Mouse (Mus musculus) gastrocnemius, postnatal 14 days (tissue): ENCODE results near the gene Ninl. TPM values are rescaled to one million over a fixed set of nuclear protein-coding genes. Genes with fewer than 3 reads are reported as not detected.

Experiments
- DNase-seq: peaks from one replicate; pipeline ENCODE4 v3.0.0; 2021; ENCODE audit warnings: mixed read lengths
- intact Hi-C: fragments of 180-260 bp; cut with DNase I; formaldehyde crosslinking; loops from one replicate; pipeline ENCODE4 v1.15.1; 2025; ENCODE audit warnings: low total_unique reads
- long read RNA-seq, 2 experiments: library from polyadenylated mRNA; stranded (forward); transcript quantifications; one replicate each; pipeline ENCODE4 v2.0.0; 2021
- total RNA-seq, 2 experiments: library from RNA; stranded (reverse); gene quantifications; 2 replicates each; pipeline ENCODE4 v1.2.3; 2021

Gene Ninl
- total RNA-seq: under 1 TPM; 0.27 to 0.39 TPM
- long read RNA-seq, experiment 1: 0 reads
- long read RNA-seq, experiment 2: 0 reads

GRCm38 (mm10) chr2:151039232-151039695 is at the start of gene Ninl, which contains the start of gene Nanp:
Gene Ninl, minus strand, starts transcription at chr2:151039382.
Gene Nanp, minus strand, starts transcription at chr2:151039398.
- peak; percentile 94 for DNase-seq
- intact Hi-C loops: no loop called here

- DNase-seq: no peak
- intact Hi-C loops: no loop called here
Measured at GRCm38 (mm10) chr2:151056637-151057036, 17.5 kb upstream of the Ninl start.

- no peak for DNase-seq
- intact Hi-C loops: no loop called here
Measured at GRCm38 (mm10) chr2:151040411-151040810, 1.2 kb upstream of the Ninl start.

GRCm38 (mm10) chr2:151039726-151040125 is 544 bp upstream of the Ninl start:
- intact Hi-C loops: no loop called here
- DNase-seq: no peak

- DNase-seq: no peak
- intact Hi-C loops: no loop called here
Measured at GRCm38 (mm10) chr2:151038811-151039222, 365 bp downstream of the Ninl start.

- intact Hi-C loops: no loop called here
Measured at GRCm38 (mm10) chr2:151037876-151038552, 1.2 kb downstream of the Ninl start.

GRCm38 (mm10) chr2:151037292-151037691 is 1.9 kb downstream of the Ninl start:
- DNase-seq: no peak
- intact Hi-C loops: no loop called here

More at GRCm38 (mm10) chr2:151037876-151038552, 1.2 kb downstream of the Ninl start:
- no peak for DNase-seq

- no peak for DNase-seq
- intact Hi-C loops: no loop called here
Measured at GRCm38 (mm10) chr2:151036721-151037120, 2.5 kb downstream of the Ninl start.

GRCm38 (mm10) chr2:151034435-151034834 is 4.7 kb downstream of the Ninl start:
- DNase-seq: no peak
- intact Hi-C loops: no loop called here

GRCm38 (mm10) chr2:151021158-151021557 is 18.0 kb downstream of the Ninl start:
- DNase-seq: no peak
- intact Hi-C loops: no loop called here

- intact Hi-C loops: no loop called here
Measured at GRCm38 (mm10) chr2:151015316-151015715, 23.9 kb downstream of the Ninl start.

GRCm38 (mm10) chr2:151011273-151011672 is 27.9 kb downstream of the Ninl start:
- no peak for DNase-seq
- intact Hi-C loops: no loop called here

More at GRCm38 (mm10) chr2:151015316-151015715, 23.9 kb downstream of the Ninl start:
- DNase-seq: no peak

GRCm38 (mm10) chr2:151009515-151010085 is 29.6 kb downstream of the Ninl start:
- intact Hi-C loops: no loop called here

GRCm38 (mm10) chr2:151008939-151009509 is 30.2 kb downstream of the Ninl start:
- intact Hi-C loops: no loop called here
- peak; percentile 39 for DNase-seq

More at GRCm38 (mm10) chr2:151009515-151010085, 29.6 kb downstream of the Ninl start:
- no peak for DNase-seq

- intact Hi-C loops: no loop called here
- no peak for DNase-seq
Measured at GRCm38 (mm10) chr2:151008517-151008932, 30.7 kb downstream of the Ninl start.

GRCm38 (mm10) chr2:151008006-151008405 is 31.2 kb downstream of the Ninl start:
- intact Hi-C loops: no loop called here
- DNase-seq: no peak

GRCm38 (mm10) chr2:151006281-151006945 is 32.8 kb downstream of the Ninl start:
- intact Hi-C loops: no loop called here
- no peak for DNase-seq

GRCm38 (mm10) chr2:151004390-151004789 is 34.8 kb downstream of the Ninl start:
- intact Hi-C loops: loop anchor here (5.0 kb wide), 1 partner anchor 322 kb away; no protein-coding TSS in a partner anchor
- DNase-seq: no peak

GRCm38 (mm10) chr2:151003796-151004195 is 35.4 kb downstream of the Ninl start:
- DNase-seq: no peak
- intact Hi-C loops: loop anchor here (5.0 kb wide), 1 partner anchor 321 kb away; no protein-coding TSS in a partner anchor
